Mouse (Mus musculus) liver, postnatal 0 days (tissue): ENCODE data around the gene Tfe3. TPM values are rescaled to one million over a fixed set of nuclear protein-coding genes. Genes with fewer than 3 reads are reported as not detected.

Source experiments
- ATAC-seq: fragments of 200-750 bp; cut with Nextera tagmentation; 2 replicates; pipeline ENCODE4 v1.8.0; 2017; ENCODE audit warnings: mild to moderate bottlenecking, moderate library complexity
- DNase-seq: peaks from one replicate; pipeline ENCODE4 v3.0.0-alpha.2; 2016
- H3K27ac ChIP-seq: fragments of 300-500 bp; sonication (generic); 2 replicates; pipeline ENCODE4 v1.5.1; 2014; ENCODE audit warnings: antibody characterized with exemption, moderate library complexity, mild to moderate bottlenecking, low read depth
- H3K27me3 ChIP-seq: fragments of 300-500 bp; sonication (generic); 2 replicates; pipeline ENCODE4 v1.6.1; 2014; ENCODE audit warnings: low read length, control low read depth, mixed read lengths; ENCODE audit not compliant: insufficient read depth
- H3K36me3 ChIP-seq: fragments of 300-500 bp; sonication (generic); replicated peaks from 2 replicates; pipeline ENCODE4 v1.6.1; 2014; ENCODE audit warnings: mild to moderate bottlenecking, control low read depth, low read length, moderate library complexity, mixed read lengths; ENCODE audit not compliant: insufficient read depth
- H3K4me1 ChIP-seq: fragments of 300-500 bp; sonication (generic); 2 replicates; pipeline ENCODE4 v1.6.1; 2014; ENCODE audit warnings: antibody characterized with exemption, mild to moderate bottlenecking, control low read depth; ENCODE audit not compliant: insufficient read depth
- H3K4me2 ChIP-seq: fragments of 300-500 bp; sonication (generic); 2 replicates; pipeline ENCODE4 v1.6.1; 2014; ENCODE audit warnings: low read depth, mild to moderate bottlenecking, low read length, moderate library complexity, mixed read lengths
- H3K4me3 ChIP-seq: fragments of 300-500 bp; sonication (generic); 2 replicates; pipeline ENCODE4 v1.5.1; 2014; ENCODE audit warnings: low read depth, low read length
- H3K9ac ChIP-seq: fragments of 300-500 bp; sonication (generic); replicated peaks from 2 replicates; pipeline ENCODE4 v1.6.1; 2014; ENCODE audit warnings: mild to moderate bottlenecking, moderate library complexity
- H3K9me3 ChIP-seq: fragments of 300-500 bp; sonication (generic); 2 replicates; pipeline ENCODE4 v1.6.1; 2016; ENCODE audit warnings: mild to moderate bottlenecking, control low read depth, low read length, mixed read lengths
- CTCF ChIP-seq: sonication (generic); IDR thresholded peaks from 2 replicates; pipeline ENCODE4 v1.5.1; 2016; ENCODE audit warnings: antibody characterized with exemption, low read depth
- EP300 ChIP-seq: IDR thresholded peaks from 2 replicates; pipeline ENCODE4 v1.6.1; 2016; ENCODE audit warnings: antibody characterized with exemption, low read depth, mild to moderate bottlenecking
- WGBS: fragments of 180-500 bp; shearing (Covaris S2); extraction: QIAGEN DNeasy Blood & Tissue Kit; methylation state at CpG from one replicate; pipeline ENCODE4 v1.1.7; 2014; ENCODE audit not compliant: insufficient replicate concordance; 5-methylcytosine and 5-hydroxymethylcytosine counted together
- polyA plus RNA-seq: library from polyadenylated mRNA; unstranded; fragments of >200 nt; fragmentation: Nextera tagmentation; extraction: Ambion mirVana; gene quantifications from 2 replicates; pipeline ENCODE4 v1.2.1, GENCODE M21; 2015

Tfe3 gene
- polyA plus RNA-seq, 1 experiment from 2014 or later = 10.3 TPM

DNA sequence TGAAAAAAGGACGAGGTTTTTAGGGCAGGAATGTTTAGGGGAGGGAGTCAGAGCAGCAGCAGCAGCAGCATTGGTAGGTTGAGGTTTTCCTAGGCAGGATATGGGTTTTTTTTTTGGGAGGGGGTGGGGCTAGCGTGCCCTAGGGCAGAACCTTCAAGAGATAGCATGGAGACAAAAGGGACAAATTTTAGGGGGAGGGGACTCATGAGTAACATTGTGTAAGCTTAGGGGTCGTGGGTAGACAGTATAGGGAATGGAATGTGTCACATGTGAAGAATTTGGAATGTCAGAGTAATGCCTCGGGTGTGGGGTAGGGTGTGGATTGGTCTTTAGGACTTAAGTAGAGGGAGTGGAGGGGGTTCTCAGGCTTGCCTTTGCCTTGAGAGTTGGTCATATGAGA lies 39.7 kb upstream of the Tfe3 start:
- WGBS = 19% methylated on average over 4 of the region's 4 CpGs
- DNase-seq (no peak), ATAC-seq (no peak; the same call in 1 of the 2 replicates)
- no peaks in the 10 kb centered on the region for H3K27me3 ChIP-seq
- TF ChIP-seq EP300 = no peak
- TF ChIP-seq CTCF = no peak
- H3K4me2 ChIP-seq = peak overlapping the region; percentile 74
- H3K9ac ChIP-seq = peak overlapping the region; percentile 77
- peaks cover 14% of the 10 kb centered on the region; the same call in 1 of the 2 replicates for H3K36me3 ChIP-seq
- H3K9me3 ChIP-seq = no peaks in the 10 kb centered on the region
- H3K27ac ChIP-seq = peak overlapping the region; percentile 95
- no peaks in the 10 kb centered on the region for H3K4me1 ChIP-seq
- peak overlapping the region; percentile 73 for H3K4me3 ChIP-seq

DNA sequence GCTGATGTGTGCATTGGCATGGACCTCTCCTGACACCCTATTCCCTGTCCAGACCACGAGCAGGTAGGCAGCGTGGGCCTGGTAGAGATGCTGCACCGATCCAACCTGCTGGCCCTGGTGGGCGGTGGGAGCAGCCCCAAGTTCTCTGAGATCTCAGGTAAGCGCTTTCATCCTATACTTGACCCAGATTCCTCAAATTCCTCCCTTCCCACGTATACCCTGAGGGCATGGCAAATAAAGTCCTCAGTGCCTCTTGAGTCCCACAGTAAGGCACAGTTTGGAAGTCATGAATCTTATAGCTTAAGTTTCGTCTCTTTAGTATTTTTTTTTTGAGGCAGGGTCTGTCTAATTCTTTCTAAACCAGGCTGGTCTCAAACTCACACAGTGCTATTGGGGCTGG lies 38.2 kb upstream of the Tfe3 start:
- WGBS = 84% methylated on average over 7 of the region's 7 CpGs
- no peak for DNase-seq
- ATAC-seq = no peak
- Histone ChIP-seq H3K36me3 (peaks cover 14% of the 10 kb centered on the region; the same call in 1 of the 2 replicates), H3K9me3 (no peaks in the 10 kb centered on the region), H3K4me2 (no peak overlapping the region), H3K27me3 (no peaks in the 10 kb centered on the region), H3K27ac (no peak overlapping the region), H3K4me3 (no peak overlapping the region), H3K9ac (no peak overlapping the region), H3K4me1 (no peaks in the 10 kb centered on the region)
- TF ChIP-seq EP300 = no peak
- no peak for TF ChIP-seq CTCF

DNA sequence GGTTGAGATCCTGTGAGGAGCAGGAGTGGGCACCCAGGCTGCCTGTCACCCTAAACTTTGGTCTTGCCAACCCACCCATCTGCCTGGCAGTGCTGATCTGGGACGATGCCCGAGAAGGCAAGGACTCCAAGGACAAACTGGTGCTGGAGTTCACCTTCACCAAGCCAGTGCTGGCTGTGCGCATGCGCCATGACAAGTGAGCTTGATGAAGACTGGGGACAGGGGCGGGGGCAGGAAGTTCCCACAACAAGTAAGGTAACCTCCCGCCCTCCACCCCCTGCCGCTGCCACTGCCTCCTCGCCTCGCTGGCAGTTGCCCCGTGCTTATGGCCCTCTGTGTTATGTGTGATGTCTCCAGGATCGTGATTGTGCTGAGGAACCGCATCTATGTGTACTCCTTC lies 36.5 kb upstream of the Tfe3 start:
- whole genome bisulfite sequencing = 84% methylated on average over 12 of the region's 12 CpGs
- H3K4me2 ChIP-seq = no peak overlapping the region
- ATAC-seq (no peak), DNase-seq (no peak)
- no peak overlapping the region for H3K9ac ChIP-seq
- H3K4me3 ChIP-seq = no peak overlapping the region
- H3K27me3 ChIP-seq = no peaks in the 10 kb centered on the region
- H3K4me1 ChIP-seq = no peaks in the 10 kb centered on the region
- no peaks in the 10 kb centered on the region for H3K9me3 ChIP-seq
- TF ChIP-seq CTCF = no peak
- no peak for TF ChIP-seq EP300
- peaks cover 14% of the 10 kb centered on the region; the same call in 1 of the 2 replicates for H3K36me3 ChIP-seq
- no peak overlapping the region for H3K27ac ChIP-seq

DNA sequence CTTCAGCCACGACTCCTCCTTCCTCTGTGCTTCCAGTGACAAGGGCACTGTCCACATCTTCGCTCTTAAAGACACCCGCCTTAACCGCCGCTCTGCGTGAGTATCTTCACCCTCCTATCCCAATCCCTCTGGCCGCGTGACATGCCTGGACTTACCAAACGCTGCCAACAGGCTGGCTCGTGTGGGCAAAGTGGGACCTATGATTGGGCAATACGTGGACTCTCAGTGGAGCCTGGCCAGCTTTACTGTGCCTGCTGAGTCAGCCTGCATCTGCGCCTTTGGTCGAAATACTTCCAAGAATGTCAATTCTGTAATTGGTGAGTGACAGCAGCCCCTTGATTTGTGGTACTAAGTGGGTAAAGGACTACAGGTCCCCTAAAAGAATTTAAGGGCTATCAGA lies 35.2 kb upstream of the Tfe3 start:
- TF ChIP-seq EP300 (no peak), CTCF (no peak)
- WGBS = 82% methylated on average over 13 of the region's 13 CpGs
- Histone ChIP-seq H3K27me3 (no peaks in the 10 kb centered on the region), H3K27ac (no peak overlapping the region), H3K4me3 (no peak overlapping the region), H3K4me2 (no peak overlapping the region), H3K36me3 (peaks cover 14% of the 10 kb centered on the region; the same call in 1 of the 2 replicates), H3K4me1 (no peaks in the 10 kb centered on the region), H3K9me3 (no peaks in the 10 kb centered on the region), H3K9ac (no peak overlapping the region)
- DNase-seq (no peak), ATAC-seq (no peak)

DNA sequence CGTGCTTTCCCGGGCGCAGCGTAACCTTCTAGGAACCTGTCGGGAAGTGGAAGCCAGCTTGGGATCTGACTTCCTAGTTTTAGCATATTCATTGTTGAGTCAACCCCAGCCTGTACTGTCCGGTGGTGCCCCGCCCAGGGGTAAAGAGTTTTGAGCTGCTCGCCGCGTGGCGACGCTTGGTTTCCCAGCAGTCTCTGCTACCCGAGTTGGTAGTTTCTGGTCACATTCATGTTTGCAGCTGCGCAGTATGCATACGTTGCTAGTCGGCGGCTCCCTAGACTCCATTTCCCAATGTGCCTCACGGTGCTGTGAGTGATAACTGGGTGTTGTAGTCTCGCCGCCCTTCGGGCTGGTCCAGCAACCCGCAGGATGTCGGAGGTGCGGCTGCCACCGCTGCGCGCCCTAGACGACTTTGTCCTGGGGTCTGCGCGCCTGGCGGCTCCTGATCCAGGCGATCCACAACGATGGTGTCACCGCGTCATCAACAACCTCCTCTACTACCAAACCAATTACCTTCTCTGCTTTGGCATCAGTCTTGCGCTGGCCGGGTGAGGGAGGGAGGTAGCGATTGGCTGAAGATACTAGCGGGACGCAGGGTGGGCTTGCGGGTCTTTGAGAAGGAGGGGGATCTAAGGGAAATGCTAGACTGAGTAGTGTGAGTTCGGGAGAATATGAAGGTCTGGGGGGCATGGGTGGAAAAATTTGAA lies 34.0 kb upstream of the Tfe3 start, which contains the start of gene Praf2:
TSS of gene Praf2 (plus strand) at position 225 of the 707 bp plus-strand sequence.
- Histone ChIP-seq H3K27ac (peak within 1 kb of the TSS; percentile 39; the same call in 1 of the 2 replicates), H3K4me3 (peak within 1 kb of the TSS; percentile 38), H3K4me2 (peak within 1 kb of the TSS; percentile 71), H3K9me3 (no peaks in the 10 kb centered on the region), H3K9ac (no peak within 1 kb of the TSS), H3K4me1 (no peaks in the 10 kb centered on the region), H3K27me3 (no peaks in the 10 kb centered on the region), H3K36me3 (peaks cover 14% of the 10 kb centered on the region; the same call in 1 of the 2 replicates)
- DNase-seq (peak; percentile 66), ATAC-seq (peak; percentile 92)
- TF ChIP-seq EP300 (no peak), CTCF (no peak)
- 20% methylated on average over 35 of the region's 42 CpGs for WGBS

DNA sequence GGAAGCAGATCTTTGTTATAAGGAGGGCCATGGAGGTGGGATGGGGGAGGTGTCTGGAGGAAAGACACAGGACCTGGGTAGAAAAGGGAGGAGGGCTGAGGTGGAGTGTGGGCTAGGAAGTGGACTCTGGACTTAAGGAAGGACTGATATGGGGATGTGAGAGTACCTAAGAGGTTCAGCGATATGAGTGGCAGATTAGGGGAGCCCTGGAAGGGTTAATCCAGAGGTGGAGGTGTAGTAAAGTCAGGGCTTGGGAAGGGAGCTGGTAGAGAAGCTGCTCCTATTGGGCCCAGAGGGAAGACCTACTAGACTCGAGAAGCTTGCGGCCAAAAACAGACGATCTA lies 33.5 kb upstream of the Tfe3 start:
- DNase-seq (no peak), ATAC-seq (no peak)
- H3K36me3 ChIP-seq = peaks cover 14% of the 10 kb centered on the region; the same call in 1 of the 2 replicates
- peak overlapping the region; percentile 71 for H3K4me2 ChIP-seq
- TF ChIP-seq CTCF (no peak), EP300 (no peak)
- H3K4me3 ChIP-seq = peak overlapping the region; percentile 38
- 41% methylated on average over 4 of the region's 4 CpGs for WGBS
- H3K9me3 ChIP-seq = no peaks in the 10 kb centered on the region
- H3K9ac ChIP-seq = no peak overlapping the region
- H3K27me3 ChIP-seq = no peaks in the 10 kb centered on the region
- no peak overlapping the region for H3K27ac ChIP-seq
- H3K4me1 ChIP-seq = no peaks in the 10 kb centered on the region
